Comparison of ENCODE assay signal across 9 mouse cellular contexts in genomic region chr2:147298499-147298896, GRCm38 (mm10).
DNase-seq lines count a peak whose midpoint lies in the region; ATAC-seq and TF ChIP-seq lines count a peak whose summit lies in the region.
"Had no signal": no experiment of that assay in that cellular context is flagged by ENCODE, and none has a peak within 500 bp of the region (broad histone marks: within the 10 kb centered on the region; RNA-seq: fewer than 3 reads in every experiment).

No protein-coding gene starts in this region.

- H3K4me3 ChIP-seq in neural tube, embryonic 12.5 days, result no peak overlapping the region
- H3K4me3 ChIP-seq in cortical plate, adult 2 months (ENCODE audit: insufficient read depth, low read length), result no peak overlapping the region
- H3K4me3 ChIP-seq in heart, embryonic 15.5 days, result no peak overlapping the region
- no peak overlapping the region for H3K4me3 ChIP-seq in stomach, embryonic 16.5 days (replicated peaks; ENCODE audit: low read length)
- H3K4me3 ChIP-seq: liver, embryonic 13.5 days had no signal

- H3K4me1 ChIP-seq in neural tube, embryonic 12.5 days, result peaks cover 4% of the 10 kb centered on the region; the same call in 1 of the 2 replicates
- no peaks in the 10 kb centered on the region for H3K4me1 ChIP-seq in cortical plate, adult 2 months (ENCODE audit: control insufficient read depth, insufficient read depth, low read length)
- peaks cover 12% of the 10 kb centered on the region for H3K4me1 ChIP-seq in heart, embryonic 15.5 days (replicated peaks)
- no peaks in the 10 kb centered on the region for H3K4me1 ChIP-seq in stomach, embryonic 16.5 days (ENCODE audit: control insufficient read depth, insufficient read depth, low read length)
- H3K4me1 ChIP-seq: liver, embryonic 13.5 days had no signal

- no peak for TF ChIP-seq POLR2A in cortical plate, adult 2 months (IDR thresholded peaks at IDR 0.05; ENCODE audit: extremely low read depth, insufficient read depth, low read length)

- no peaks in the 10 kb centered on the region for H3K9me3 ChIP-seq in neural tube, embryonic 12.5 days
- no peaks in the 10 kb centered on the region for H3K9me3 ChIP-seq in heart, embryonic 15.5 days (replicated peaks)
- no peaks in the 10 kb centered on the region for H3K9me3 ChIP-seq in stomach, embryonic 16.5 days (replicated peaks; ENCODE audit: control insufficient read depth, low read length)
- H3K9me3 ChIP-seq: liver, embryonic 13.5 days had no signal

- ATAC-seq in neural tube, embryonic 12.5 days (ENCODE audit: low FRiP score, low read depth), result peak; percentile 80
- ATAC-seq in heart, embryonic 15.5 days (replicated peaks; ENCODE audit: insufficient number of reproducible peaks, insufficient read depth, low FRiP score, low read depth), result peak; percentile 88
- peak; percentile 84 for ATAC-seq in stomach, embryonic 16.5 days (ENCODE audit: insufficient read depth, low FRiP score)

- H3K27me3 ChIP-seq in neural tube, embryonic 12.5 days (replicated peaks), result no peaks in the 10 kb centered on the region
- H3K27me3 ChIP-seq in heart, embryonic 15.5 days, result no peaks in the 10 kb centered on the region
- H3K27me3 ChIP-seq in stomach, embryonic 16.5 days (ENCODE audit: control insufficient read depth, insufficient read depth, low read length), result no peaks in the 10 kb centered on the region
- H3K27me3 ChIP-seq: liver, embryonic 13.5 days had no signal

- no peak overlapping the region for H3K9ac ChIP-seq in neural tube, embryonic 12.5 days
- H3K9ac ChIP-seq in heart, embryonic 15.5 days, result no peak overlapping the region
- H3K9ac ChIP-seq in stomach, embryonic 16.5 days (ENCODE audit: low read length), result no peak overlapping the region
- H3K9ac ChIP-seq: liver, embryonic 13.5 days had no signal

- H3K27ac ChIP-seq in neural tube, embryonic 12.5 days, result no peak overlapping the region
- H3K27ac ChIP-seq in cortical plate, adult 2 months (ENCODE audit: insufficient read depth, low read length), result peak overlapping the region; percentile 75; the same call in 1 of the 2 replicates
- H3K27ac ChIP-seq in heart, embryonic 15.5 days, result peak overlapping the region; percentile 25
- H3K27ac ChIP-seq in stomach, embryonic 16.5 days (ENCODE audit: low read length), result no peak overlapping the region
- H3K27ac ChIP-seq: liver, embryonic 13.5 days had no signal

- DNase-seq in neural tube, embryonic 10.5 days (ENCODE audit: extremely low spot score, low spot score), result no peak
- peak; percentile 88 to 93 for DNase-seq in layer of hippocampus, postnatal 10 days (ENCODE audit: low spot score in 2 of 2)
- DNase-seq in lung, postnatal 14 days, result peak; percentile 65
- no peak for DNase-seq in embryo, embryonic 10 days (ENCODE audit: low spot score)
- DNase-seq: liver, embryonic 13.5 days had no signal

- WGBS in neural tube, embryonic 12.5 days, result 61% methylated on average over 7 of the region's 7 CpGs
- 14% methylated on average over 7 of the region's 7 CpGs for WGBS in heart, embryonic 15.5 days
- 38% methylated on average over 7 of the region's 7 CpGs for WGBS in stomach, embryonic 16.5 days

- no peaks in the 10 kb centered on the region for H3K36me3 ChIP-seq in neural tube, embryonic 12.5 days
- H3K36me3 ChIP-seq in heart, embryonic 15.5 days, result no peaks in the 10 kb centered on the region
- no peaks in the 10 kb centered on the region for H3K36me3 ChIP-seq in stomach, embryonic 16.5 days (ENCODE audit: control insufficient read depth, insufficient read depth, low read length)
- H3K36me3 ChIP-seq: liver, embryonic 13.5 days had no signal

- TF ChIP-seq CTCF in cortical plate, adult 2 months (IDR thresholded peaks at IDR 0.05; ENCODE audit: extremely low read depth, insufficient read depth, low read length), result no peak

- H3K4me2 ChIP-seq in neural tube, embryonic 12.5 days (replicated peaks), result no peak overlapping the region
- H3K4me2 ChIP-seq in heart, embryonic 15.5 days, result no peak overlapping the region
- no peak overlapping the region for H3K4me2 ChIP-seq in stomach, embryonic 16.5 days (ENCODE audit: low read depth, low read length)
- H3K4me2 ChIP-seq: liver, embryonic 13.5 days had no signal

Comparison
In these comparisons a context has a peak if more than half of its experiments do, and no peak if none do; other contexts are left out.
1. H3K27ac ChIP-seq: peak in cortical plate, adult 2 months (single experiment) and heart, embryonic 15.5 days (single experiment); none in neural tube, embryonic 12.5 days (single experiment) and stomach, embryonic 16.5 days (single experiment).
2. DNase-seq: peak in layer of hippocampus, postnatal 10 days (2 of 2) and lung, postnatal 14 days (single experiment); none in neural tube, embryonic 10.5 days (single experiment) and embryo, embryonic 10 days (single experiment).
3. Peak in every context shown above with its lines, with median percentiles within 50 percentile points of each other: ATAC-seq.